Mouse (Mus musculus) stomach, embryonic 15.5 days (tissue): ENCODE data around the gene Zfp760. TPM values are rescaled to one million over a fixed set of nuclear protein-coding genes. Genes with fewer than 3 reads are reported as not detected.
"Not testable (repeated sequence)": the region's sequence is repeated elsewhere in the genome, so short reads cannot be mapped to it uniquely, and the experiment has no call there.

Experiments used
- ATAC-seq: fragments of 200-750 bp; cut with Nextera tagmentation; 2 replicates; pipeline ENCODE4 v1.8.0; 2017; ENCODE audit warnings: low read depth, moderate number of reproducible peaks, moderate TSS enrichment; ENCODE audit not compliant: insufficient read depth, low FRiP score
- H3K27ac ChIP-seq: fragments of 300-500 bp; sonication (generic); 2 replicates; pipeline ENCODE4 v1.5.1; 2015; ENCODE audit warnings: mild to moderate bottlenecking, inconsistent platforms
- H3K27me3 ChIP-seq: fragments of 300-500 bp; sonication (generic); replicated peaks from 2 replicates; pipeline ENCODE4 v1.6.1; 2015; ENCODE audit warnings: inconsistent platforms
- H3K36me3 ChIP-seq: fragments of 300-500 bp; sonication (generic); 2 replicates; pipeline ENCODE4 v1.6.1; 2015; ENCODE audit warnings: inconsistent platforms
- H3K4me1 ChIP-seq: fragments of 300-500 bp; sonication (generic); 2 replicates; pipeline ENCODE4 v1.6.1; 2015; ENCODE audit warnings: inconsistent platforms
- H3K4me2 ChIP-seq: fragments of 300-500 bp; sonication (generic); 2 replicates; pipeline ENCODE4 v1.6.1; 2015; ENCODE audit warnings: mild to moderate bottlenecking, inconsistent platforms
- H3K4me3 ChIP-seq: fragments of 300-500 bp; sonication (generic); replicated peaks from 2 replicates; pipeline ENCODE4 v1.5.1; 2015; ENCODE audit warnings: inconsistent platforms
- H3K9ac ChIP-seq: fragments of 300-500 bp; sonication (generic); 2 replicates; pipeline ENCODE4 v1.6.1; 2015; ENCODE audit warnings: inconsistent platforms
- H3K9me3 ChIP-seq: fragments of 300-500 bp; sonication (generic); 2 replicates; pipeline ENCODE4 v1.6.1; 2016; ENCODE audit warnings: inconsistent platforms
- WGBS: fragments of 180-500 bp; shearing (Covaris S2); methylation state at CpG from one replicate; pipeline ENCODE4 v1.1.7; 2015; 5-methylcytosine and 5-hydroxymethylcytosine counted together
- polyA plus RNA-seq: library from polyadenylated mRNA; unstranded; fragments of >200 nt; fragmentation: Nextera tagmentation; extraction: Ambion mirVana; gene quantifications from 2 replicates; pipeline ENCODE4 v1.2.1, GENCODE M21; 2015

Gene Zfp760
- polyA plus RNA-seq, result 10.1 and 10.9 TPM in 2 replicates

GRCm38 (mm10) chr17:21707343-21707996 is at the start of gene Zfp760:
Zfp760 (plus strand) TSS chr17:21707741.
- no peaks in the 10 kb centered on the region; the same call in 1 of the 2 replicates for H3K36me3 ChIP-seq
- no peaks in the 10 kb centered on the region for H3K4me1 ChIP-seq
- H3K4me3 ChIP-seq, result peak within 1 kb of the TSS; percentile 62
- H3K27me3 ChIP-seq, result no peaks in the 10 kb centered on the region
- no peaks in the 10 kb centered on the region for H3K9me3 ChIP-seq
- ATAC-seq, result peak; percentile 97
- H3K27ac ChIP-seq, result peak within 1 kb of the TSS; percentile 94
- H3K9ac ChIP-seq, result peak within 1 kb of the TSS; percentile 46
- peak within 1 kb of the TSS; percentile 56 for H3K4me2 ChIP-seq
- whole genome bisulfite sequencing, result 2% methylated on average over 26 of the region's 26 CpGs

GRCm38 (mm10) chr17:21678826-21679225 is 28.7 kb upstream of the Zfp760 start:
- WGBS, result 19% methylated on average over 1 of the region's 1 CpGs
- H3K27ac ChIP-seq, H3K9ac ChIP-seq, H3K27me3 ChIP-seq, H3K36me3 ChIP-seq, H3K4me1 ChIP-seq, H3K9me3 ChIP-seq, H3K4me3 ChIP-seq, ATAC-seq, H3K4me2 ChIP-seq: not testable (repeated sequence)

GRCm38 (mm10) chr17:21679273-21680018 is 28.1 kb upstream of the Zfp760 start:
- Histone ChIP-seq H3K27me3 (no peaks in the 10 kb centered on the region), H3K4me2 (peak overlapping the region; percentile 56), H3K9ac (no peak overlapping the region), H3K9me3 (no peaks in the 10 kb centered on the region), H3K27ac (peak overlapping the region; percentile 79), H3K4me3 (peak overlapping the region; percentile 50), H3K36me3 (no peaks in the 10 kb centered on the region), H3K4me1 (no peaks in the 10 kb centered on the region)
- ATAC-seq, result peak; percentile 100
- 3% methylated on average over 9 of the region's 9 CpGs for WGBS

GRCm38 (mm10) chr17:21680019-21680376 is 27.5 kb upstream of the Zfp760 start:
- Histone ChIP-seq H3K4me3 (peak overlapping the region; percentile 50), H3K4me2 (peak overlapping the region; percentile 56), H3K27ac (peak overlapping the region; percentile 79)
- not testable (repeated sequence) for H3K9ac ChIP-seq, H3K27me3 ChIP-seq, H3K9me3 ChIP-seq, H3K36me3 ChIP-seq, H3K4me1 ChIP-seq
- WGBS, result 0% methylated on average over 10 of the region's 10 CpGs
- ATAC-seq, result peak; percentile 88

- Histone ChIP-seq H3K4me2 (no peak within 1 kb of the TSS), H3K27ac (no peak within 1 kb of the TSS), H3K9ac (no peak within 1 kb of the TSS), H3K27me3 (no peaks in the 10 kb centered on the region), H3K4me1 (no peaks in the 10 kb centered on the region), H3K9me3 (no peaks in the 10 kb centered on the region), H3K36me3 (no peaks in the 10 kb centered on the region), H3K4me3 (no peak within 1 kb of the TSS)
- ATAC-seq, result no peak
- WGBS, result 88% methylated on average over 3 of the region's 3 CpGs
Measured at GRCm38 (mm10) chr17:21691560-21691959, 16.0 kb upstream of the Zfp760 start, which contains the start of gene Gm10226. Gm10226 (plus strand) TSS chr17:21691860.

GRCm38 (mm10) chr17:21693342-21693741 is 14.2 kb upstream of the Zfp760 start:
- Histone ChIP-seq H3K4me2 (no peak overlapping the region), H3K4me1 (no peaks in the 10 kb centered on the region), H3K36me3 (no peaks in the 10 kb centered on the region), H3K9me3 (no peaks in the 10 kb centered on the region), H3K27me3 (no peaks in the 10 kb centered on the region), H3K4me3 (no peak overlapping the region), H3K27ac (no peak overlapping the region), H3K9ac (no peak overlapping the region)
- ATAC-seq, result no peak
- 66% methylated on average over 3 of the region's 3 CpGs for WGBS

GRCm38 (mm10) chr17:21696073-21696472 is 11.5 kb upstream of the Zfp760 start:
- no peaks in the 10 kb centered on the region for H3K9me3 ChIP-seq
- no peak overlapping the region for H3K4me3 ChIP-seq
- H3K9ac ChIP-seq, result no peak overlapping the region
- H3K27ac ChIP-seq, result no peak overlapping the region
- no peak overlapping the region for H3K4me2 ChIP-seq
- no peaks in the 10 kb centered on the region for H3K27me3 ChIP-seq
- no peaks in the 10 kb centered on the region for H3K4me1 ChIP-seq
- no peak for ATAC-seq
- H3K36me3 ChIP-seq, result no peaks in the 10 kb centered on the region

GRCm38 (mm10) chr17:21702281-21703240 is 5.0 kb upstream of the Zfp760 start:
- 34% methylated on average over 5 of the region's 5 CpGs for WGBS
- Histone ChIP-seq H3K9me3 (no peaks in the 10 kb centered on the region), H3K27me3 (no peaks in the 10 kb centered on the region), H3K36me3 (no peaks in the 10 kb centered on the region), H3K4me2 (no peak overlapping the region), H3K9ac (no peak overlapping the region), H3K4me3 (no peak overlapping the region), H3K27ac (no peak overlapping the region), H3K4me1 (no peaks in the 10 kb centered on the region)
- ATAC-seq, result peak; percentile 74; the same call in 1 of the 2 replicates

GRCm38 (mm10) chr17:21703414-21703813 is 4.1 kb upstream of the Zfp760 start:
- no peak for ATAC-seq
- H3K4me2 ChIP-seq, result no peak overlapping the region
- 77% methylated on average over 1 of the region's 1 CpGs for WGBS
- H3K4me1 ChIP-seq, result no peaks in the 10 kb centered on the region
- H3K9me3 ChIP-seq, result no peaks in the 10 kb centered on the region
- no peak overlapping the region for H3K9ac ChIP-seq
- no peak overlapping the region for H3K27ac ChIP-seq
- H3K27me3 ChIP-seq, result no peaks in the 10 kb centered on the region
- H3K36me3 ChIP-seq, result no peaks in the 10 kb centered on the region
- H3K4me3 ChIP-seq, result no peak overlapping the region

GRCm38 (mm10) chr17:21708401-21708800 is 860 bp downstream of the Zfp760 start:
- peak overlapping the region; percentile 35; the same call in 1 of the 2 replicates for H3K27ac ChIP-seq

GRCm38 (mm10) chr17:21730495-21730894 is 23.0 kb downstream of the Zfp760 start, which contains the start of gene Zfp229:
Zfp229 (plus strand) TSS chr17:21730795.
- WGBS, result 94% methylated on average over 19 of the region's 22 CpGs
- H3K4me3 ChIP-seq, H3K27ac ChIP-seq, ATAC-seq, H3K27me3 ChIP-seq, H3K36me3 ChIP-seq, H3K4me1 ChIP-seq, H3K4me2 ChIP-seq, H3K9me3 ChIP-seq, H3K9ac ChIP-seq: not testable (repeated sequence)

More at GRCm38 (mm10) chr17:21708401-21708800, 860 bp downstream of the Zfp760 start:
- H3K9ac ChIP-seq, result no peak overlapping the region
- 29% methylated on average over 2 of the region's 2 CpGs for WGBS
- peak overlapping the region; percentile 62 for H3K4me3 ChIP-seq
- H3K4me2 ChIP-seq, result peak overlapping the region; percentile 56
- no peaks in the 10 kb centered on the region for H3K4me1 ChIP-seq
- H3K27me3 ChIP-seq, result no peaks in the 10 kb centered on the region
- H3K36me3 ChIP-seq, result no peaks in the 10 kb centered on the region; the same call in 1 of the 2 replicates
- H3K9me3 ChIP-seq, result no peaks in the 10 kb centered on the region
- no peak for ATAC-seq
